Mouse (Mus musculus): ENCODE data around the gene Fbxl4. TPM values are rescaled to one million over a fixed set of nuclear protein-coding genes. Genes with fewer than 3 reads are reported as not detected.
"Not testable (repeated sequence)": the region's sequence is repeated elsewhere in the genome, so short reads cannot be mapped to it uniquely, and the experiment has no call there.

The Fbxl4 gene
- 0.63 and 0.96 TPM in 2 replicates for total RNA-seq (2015; ENCODE audit: low replicate concordance)
- total RNA-seq (2017; ENCODE audit: low replicate concordance) = 2.0 and 2.8 TPM in 2 replicates

DNA sequence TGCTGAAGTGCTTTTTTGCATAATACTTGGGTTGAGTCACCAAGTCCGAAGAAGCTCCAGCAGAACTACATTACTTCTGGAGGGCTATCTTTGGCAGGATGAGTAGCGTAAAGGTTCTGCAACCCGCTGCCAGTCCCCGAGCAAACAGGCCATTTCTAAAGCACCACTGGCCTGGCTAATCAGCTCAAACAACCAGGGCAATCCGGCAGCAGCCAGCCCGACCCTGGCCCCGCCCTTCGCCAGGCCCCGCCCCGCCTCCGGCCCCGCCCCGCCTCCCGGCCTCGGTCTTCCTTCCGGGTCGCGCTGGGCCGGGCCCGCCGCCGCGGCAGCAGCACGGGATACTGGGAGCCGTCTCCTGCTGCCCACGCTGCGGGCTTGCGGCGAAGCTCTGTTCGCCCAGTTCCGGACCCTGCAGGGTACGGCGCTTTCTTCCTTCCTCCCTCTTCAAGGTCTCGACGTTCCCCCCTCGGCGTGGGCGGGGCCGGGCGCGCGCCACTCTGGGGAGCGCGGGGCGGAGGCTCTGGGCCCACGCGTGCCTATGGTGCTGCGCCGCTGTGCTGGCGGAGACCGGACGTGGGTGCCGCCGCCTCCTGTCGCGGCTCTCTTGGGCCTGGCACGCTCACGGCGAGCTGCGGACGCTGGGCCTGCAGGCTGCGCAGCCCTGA is at the start of gene Fbxl4:
Gene Fbxl4 (plus strand): TSS at position 278 of the 665 bp plus-strand sequence.
- peak; percentile 96 for ATAC-seq (replicated peaks; ENCODE audit: low FRiP score, poor library complexity, severe bottlenecking)

DNA sequence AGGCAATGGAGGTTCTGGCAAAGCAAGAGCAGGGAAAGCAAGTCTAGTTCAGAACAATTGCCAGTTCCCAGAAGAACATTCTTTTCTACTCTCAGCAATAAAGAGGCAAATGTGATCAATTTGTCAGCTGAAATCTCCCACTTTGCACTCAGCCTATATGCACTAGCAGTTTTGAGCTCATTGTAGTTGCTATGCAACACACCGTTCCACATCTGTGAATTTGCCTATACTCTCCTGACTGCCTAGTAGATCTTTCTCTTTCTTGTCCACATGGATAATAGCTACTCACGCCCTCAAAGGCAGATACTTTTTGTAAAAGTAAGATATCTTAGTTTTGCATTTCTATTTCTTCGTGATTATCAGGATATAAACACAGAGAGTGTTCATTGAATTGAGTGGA is 42.8 kb upstream of the Fbxl4 start:
- ATAC-seq (replicated peaks; ENCODE audit: low FRiP score, poor library complexity, severe bottlenecking) = no peak

DNA sequence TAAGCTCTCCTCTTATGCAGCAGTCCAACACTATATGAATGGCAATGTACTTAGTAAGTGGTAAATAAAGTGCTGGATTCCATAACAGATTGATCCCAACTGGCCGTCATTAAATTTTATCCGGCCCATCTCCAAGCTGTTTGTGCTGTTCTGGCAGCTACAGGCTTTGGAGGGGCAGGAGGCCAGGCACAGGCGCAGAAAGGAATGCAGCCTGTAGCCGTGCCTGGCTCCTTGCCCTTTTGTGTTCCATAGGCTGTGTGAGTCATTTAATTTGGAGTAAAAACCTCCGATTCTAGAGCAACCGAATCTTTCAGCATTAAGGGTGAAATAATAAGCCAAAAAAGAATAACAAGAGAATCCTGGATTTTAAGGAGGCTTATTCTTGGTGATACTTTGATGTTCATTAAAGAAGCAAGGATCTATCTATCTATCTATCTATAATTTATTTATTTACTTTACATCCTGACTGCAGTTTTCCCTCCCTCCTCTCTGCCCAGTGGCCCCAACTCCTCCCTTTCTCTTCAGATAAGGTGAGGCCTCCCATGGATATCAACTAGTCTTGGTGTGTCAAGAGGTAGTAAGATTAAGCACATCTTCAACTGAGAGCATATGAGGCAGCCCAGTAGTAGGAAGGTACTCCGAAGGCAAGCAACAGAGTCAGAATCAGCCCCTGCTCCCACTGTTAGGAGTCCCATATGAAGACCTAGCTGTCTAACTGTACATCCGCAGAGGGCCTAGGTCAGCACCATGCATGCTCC is 14.3 kb upstream of the Fbxl4 start:
- no peak for ATAC-seq (replicated peaks; ENCODE audit: low FRiP score, poor library complexity, severe bottlenecking)

DNA sequence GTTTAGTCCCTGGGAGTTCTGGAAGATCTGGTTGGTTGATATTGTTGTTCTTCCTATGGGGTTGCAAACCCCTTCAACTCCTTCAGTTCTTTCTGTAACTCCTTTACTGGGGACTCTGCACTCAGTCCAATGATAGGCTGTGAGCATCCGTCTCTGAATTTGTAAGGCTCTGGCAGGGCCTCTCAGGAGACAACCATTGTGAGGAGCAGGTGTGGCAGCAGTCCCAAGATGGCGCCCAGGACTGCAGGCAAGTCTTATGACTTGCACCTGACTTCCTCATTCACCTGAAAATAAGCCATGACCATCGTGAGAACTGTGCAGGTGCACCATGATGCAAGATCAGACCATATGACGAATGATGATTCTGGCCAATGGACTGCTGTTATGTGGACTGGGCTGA is 8.3 kb upstream of the Fbxl4 start:
- not testable (repeated sequence) for ATAC-seq (replicated peaks; ENCODE audit: low FRiP score, poor library complexity, severe bottlenecking)

DNA sequence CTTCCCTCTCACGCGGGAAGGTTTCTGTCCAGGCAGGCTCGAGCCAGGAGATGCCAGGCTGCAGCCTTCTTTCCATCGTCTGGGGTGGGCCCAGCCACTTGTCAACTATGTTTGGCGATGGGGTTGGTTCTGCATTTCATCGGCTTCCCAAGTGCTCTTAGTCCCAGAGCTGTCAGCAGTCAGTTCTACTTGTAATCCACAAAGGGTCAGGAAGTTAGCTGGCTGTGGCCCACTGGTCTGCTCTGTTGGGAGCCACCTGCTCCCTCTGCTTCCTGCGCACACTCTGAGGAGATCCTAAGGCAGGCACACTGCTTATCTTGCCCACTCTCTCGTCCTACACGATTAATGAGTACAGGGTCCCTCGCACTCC is 573 bp downstream of the Fbxl4 start:
- ATAC-seq (replicated peaks; ENCODE audit: low FRiP score, poor library complexity, severe bottlenecking) = 0 out of 2 replicates have a peak, but pooled peaks have one; percentile 3

DNA sequence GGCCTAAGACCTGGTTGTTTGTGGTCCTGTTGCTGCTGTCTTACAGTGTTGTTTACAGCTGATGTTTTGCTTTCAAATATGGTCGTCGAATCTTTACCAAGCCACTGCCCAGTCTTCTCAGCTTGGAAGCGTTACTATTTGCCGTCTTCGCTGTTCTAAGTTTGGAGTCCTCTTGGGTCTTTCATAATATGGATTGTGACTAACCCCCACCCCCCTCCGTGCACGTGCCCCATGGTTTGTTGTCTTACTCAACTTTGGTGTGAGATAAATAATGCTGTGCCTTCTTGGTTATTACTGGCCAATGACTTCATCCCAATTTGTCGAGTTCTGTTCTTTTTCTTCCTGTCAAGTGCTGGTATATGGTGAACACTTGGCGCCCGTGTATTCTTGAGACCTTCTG is 1.1 kb downstream of the Fbxl4 start:
- ATAC-seq (replicated peaks; ENCODE audit: low FRiP score, poor library complexity, severe bottlenecking) = no peak

DNA sequence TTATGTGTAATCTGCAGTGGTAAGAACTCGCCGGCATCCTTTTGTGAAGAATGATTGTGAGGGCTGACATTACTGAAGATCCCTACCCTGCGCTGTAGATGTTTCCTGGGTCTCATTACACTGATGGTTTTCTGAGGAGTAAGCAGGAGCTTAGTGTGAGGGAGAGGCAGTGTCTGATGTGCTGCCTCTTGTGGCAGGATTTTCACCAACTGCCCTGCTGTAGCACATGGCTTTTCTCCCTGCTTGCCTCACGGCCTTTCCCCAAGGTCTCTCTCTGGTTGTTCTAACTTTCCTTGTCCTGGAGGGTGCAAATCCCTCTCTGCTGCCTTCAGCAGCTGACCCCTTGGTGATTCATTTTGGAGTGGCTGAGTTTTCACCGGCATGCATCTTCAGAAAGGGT is 10.0 kb downstream of the Fbxl4 start:
- ATAC-seq (replicated peaks; ENCODE audit: low FRiP score, poor library complexity, severe bottlenecking) = no peak

DNA sequence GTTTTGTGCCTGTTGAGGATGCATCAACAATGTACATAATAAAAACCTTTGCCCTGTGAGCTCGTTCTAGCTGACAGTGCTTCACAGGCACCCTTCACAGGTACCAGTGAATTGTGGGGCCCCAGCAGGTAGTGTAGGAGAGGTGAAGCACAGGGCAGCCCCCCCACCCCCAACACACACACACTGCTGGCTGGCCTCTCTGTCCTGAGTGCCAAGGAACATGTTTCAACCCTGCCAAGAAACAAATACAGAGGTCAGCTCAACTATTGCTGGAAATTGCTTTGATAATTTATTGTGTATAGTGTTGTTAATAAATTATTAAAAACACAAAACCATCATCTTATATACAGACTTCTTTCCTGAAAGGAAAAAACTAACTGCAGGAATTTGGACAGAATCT is 21.2 kb downstream of the Fbxl4 start:
- no peak for ATAC-seq (replicated peaks; ENCODE audit: low FRiP score, poor library complexity, severe bottlenecking)

DNA sequence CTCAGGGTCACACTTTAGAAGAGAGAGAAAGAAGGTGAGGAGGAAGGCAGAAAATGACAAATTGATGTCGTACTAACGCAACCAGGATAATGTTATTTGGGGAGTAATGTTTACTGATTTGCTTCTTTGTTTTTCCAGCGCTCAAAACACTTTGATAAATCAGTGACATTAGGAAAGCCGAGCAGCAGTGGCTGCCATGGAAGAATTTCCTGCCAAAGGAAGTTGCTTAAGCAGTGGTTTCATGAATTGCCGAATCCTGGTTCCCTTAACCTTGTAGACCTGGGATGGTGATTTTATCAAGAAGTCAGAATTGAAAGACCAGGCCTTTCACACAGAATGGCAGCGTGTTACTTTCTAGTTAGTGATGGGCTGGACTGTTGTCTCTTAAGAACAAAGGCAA is 23.3 kb downstream of the Fbxl4 start:
- ATAC-seq (replicated peaks; ENCODE audit: low FRiP score, poor library complexity, severe bottlenecking) = no peak

DNA sequence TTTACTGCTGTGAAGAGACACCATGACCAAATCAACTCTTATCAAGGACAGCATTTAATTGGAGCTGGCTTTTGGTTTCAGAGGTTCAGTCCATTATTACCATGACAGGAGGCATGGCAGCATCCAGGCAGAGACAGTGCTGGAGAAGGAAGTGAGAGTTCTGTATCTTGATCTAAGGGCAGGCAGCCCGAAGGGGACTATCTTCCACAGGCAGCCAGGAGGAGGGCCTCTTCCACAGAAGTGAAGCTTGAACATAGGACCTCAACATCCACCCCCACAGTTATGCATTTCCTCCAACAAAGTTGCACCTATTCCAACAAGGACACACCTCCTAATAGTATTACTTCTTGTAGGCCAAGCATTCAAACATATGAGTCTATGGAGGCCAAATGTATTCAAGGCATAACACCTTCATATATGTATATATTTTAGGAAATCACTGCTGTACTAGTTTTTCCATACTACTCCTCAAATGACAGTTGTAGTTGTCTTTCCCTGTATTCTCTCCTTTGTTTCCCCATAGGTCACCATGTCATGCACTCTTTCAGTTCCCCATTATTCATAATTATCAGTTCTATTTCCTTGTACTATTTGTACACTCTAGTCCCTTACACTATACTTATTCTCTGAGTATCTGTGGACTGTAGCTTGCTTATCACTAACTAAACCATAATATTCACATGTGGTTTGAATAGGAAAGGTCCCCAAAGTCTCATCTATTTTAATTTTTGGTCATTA is 26.4 kb downstream of the Fbxl4 start:
- ATAC-seq (replicated peaks; ENCODE audit: low FRiP score, poor library complexity, severe bottlenecking) = no peak

DNA sequence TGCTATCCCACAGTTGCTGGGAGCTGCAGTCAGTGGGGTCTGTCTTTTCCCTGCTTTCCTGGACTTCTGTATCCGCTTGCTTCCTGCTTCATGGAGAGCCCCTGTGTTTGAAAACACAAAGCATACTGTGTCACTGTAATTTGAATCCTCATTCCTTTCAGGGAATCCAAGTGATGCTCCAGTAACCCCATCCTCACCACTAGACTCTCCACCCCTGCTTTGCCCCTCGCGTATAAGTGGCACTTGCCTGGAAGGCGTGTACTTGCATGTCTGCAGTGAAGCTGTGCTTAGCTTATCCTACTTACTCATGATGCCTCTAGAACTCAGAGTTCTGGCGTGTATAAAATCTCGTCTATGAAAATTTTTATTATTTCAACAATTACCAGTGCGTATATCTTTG is 32.7 kb downstream of the Fbxl4 start:
- no peak for ATAC-seq (replicated peaks; ENCODE audit: low FRiP score, poor library complexity, severe bottlenecking)

DNA sequence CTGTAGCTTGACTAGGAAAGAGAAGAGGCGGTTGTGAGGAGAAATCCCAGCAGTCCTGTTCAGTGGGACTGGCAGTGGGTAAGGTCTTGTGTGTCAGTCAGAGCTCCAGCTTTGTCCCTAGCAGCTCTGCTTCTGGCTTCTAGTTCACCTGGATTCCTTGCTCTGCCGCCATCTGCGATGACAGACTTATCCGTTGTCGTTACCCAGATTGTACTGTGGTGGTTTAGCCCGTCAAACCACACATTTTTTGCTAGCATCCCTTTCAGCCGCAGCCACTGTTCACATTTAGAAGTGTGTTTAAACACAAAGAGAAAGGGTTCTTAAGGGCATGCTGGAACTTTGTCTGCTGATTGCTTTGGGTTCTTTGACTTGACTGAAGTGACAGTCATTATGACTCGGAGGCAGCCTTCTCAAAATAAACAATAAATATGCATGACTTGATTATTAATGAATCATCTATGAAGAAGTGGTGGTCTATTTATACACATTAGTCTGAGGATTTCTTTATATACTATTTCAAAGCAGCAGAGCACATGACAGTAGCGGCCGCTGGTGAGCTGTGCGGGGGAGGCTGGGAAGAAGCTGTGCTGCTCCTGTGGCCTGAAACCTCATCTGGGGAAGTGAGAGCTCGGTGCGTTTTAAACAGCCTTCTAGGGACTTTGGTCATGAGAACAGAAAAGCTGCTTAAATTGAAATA is 35.6 kb downstream of the Fbxl4 start:
- no peak for ATAC-seq (replicated peaks; ENCODE audit: low FRiP score, poor library complexity, severe bottlenecking)

DNA sequence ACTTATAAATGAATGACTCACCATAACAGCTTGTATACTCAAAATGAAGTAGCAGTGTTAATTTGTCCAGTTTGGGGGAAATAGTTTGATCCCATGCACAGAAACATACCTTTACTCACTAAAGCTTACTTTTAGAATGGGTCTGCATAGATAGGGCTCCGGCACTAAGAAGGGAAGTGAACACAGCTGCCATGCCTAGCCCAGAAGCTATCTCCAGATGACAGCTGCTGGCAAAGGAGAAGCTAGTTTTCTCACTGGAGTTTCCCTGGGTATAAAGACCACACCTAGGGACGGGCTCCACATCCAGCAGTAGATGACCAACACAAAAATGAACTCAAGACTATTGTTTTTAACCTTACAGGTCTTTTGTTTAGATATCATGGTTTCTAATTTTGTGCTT is 38.1 kb downstream of the Fbxl4 start:
- no peak for ATAC-seq (replicated peaks; ENCODE audit: low FRiP score, poor library complexity, severe bottlenecking)

DNA sequence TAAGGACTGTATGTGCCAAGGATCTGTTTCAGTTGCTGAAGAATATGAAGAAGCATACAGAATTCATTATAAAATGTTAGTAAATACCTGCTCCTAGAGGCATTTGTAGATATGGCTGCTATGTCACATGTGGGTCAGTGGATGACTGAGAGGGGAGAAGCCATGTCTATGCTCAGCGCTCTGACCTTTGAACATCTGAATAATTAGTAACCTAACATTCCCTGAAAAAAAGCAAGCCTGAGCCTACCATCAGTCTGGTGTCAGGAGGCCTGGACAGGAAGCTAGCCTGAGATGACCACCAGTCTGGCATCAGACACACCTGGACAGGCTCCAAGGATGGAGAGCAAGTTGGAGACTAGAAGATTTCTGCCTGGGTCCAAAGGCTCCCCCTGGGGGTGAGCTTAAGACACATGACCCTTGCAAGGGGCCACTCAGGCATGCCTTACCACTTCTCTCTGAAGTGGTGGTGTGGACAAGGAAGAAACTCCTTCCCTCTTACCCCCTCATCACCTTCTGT is 39.2 kb downstream of the Fbxl4 start:
- ATAC-seq (replicated peaks; ENCODE audit: low FRiP score, poor library complexity, severe bottlenecking) = no peak

DNA sequence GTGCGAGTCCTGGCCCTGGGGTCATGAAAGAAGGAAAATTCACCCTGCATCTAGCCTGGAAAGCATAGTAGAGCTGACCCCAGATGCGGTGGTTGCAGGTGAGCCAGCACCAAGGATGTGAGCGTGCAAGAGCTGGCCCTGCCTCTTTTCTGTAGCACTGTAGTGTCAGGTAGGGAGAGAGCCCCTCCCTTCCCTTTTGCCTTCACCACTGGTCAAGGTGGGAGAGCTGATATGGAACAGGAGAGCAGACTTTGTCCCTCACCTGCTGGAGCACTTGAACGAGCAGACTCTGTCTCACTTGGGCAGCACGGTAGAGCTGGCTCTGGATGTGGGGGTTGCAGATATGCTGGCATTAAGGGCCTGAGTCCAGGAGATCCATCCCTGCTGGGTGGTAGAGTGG is 39.7 kb downstream of the Fbxl4 start:
- ATAC-seq (replicated peaks; ENCODE audit: low FRiP score, poor library complexity, severe bottlenecking) = no peak

DNA sequence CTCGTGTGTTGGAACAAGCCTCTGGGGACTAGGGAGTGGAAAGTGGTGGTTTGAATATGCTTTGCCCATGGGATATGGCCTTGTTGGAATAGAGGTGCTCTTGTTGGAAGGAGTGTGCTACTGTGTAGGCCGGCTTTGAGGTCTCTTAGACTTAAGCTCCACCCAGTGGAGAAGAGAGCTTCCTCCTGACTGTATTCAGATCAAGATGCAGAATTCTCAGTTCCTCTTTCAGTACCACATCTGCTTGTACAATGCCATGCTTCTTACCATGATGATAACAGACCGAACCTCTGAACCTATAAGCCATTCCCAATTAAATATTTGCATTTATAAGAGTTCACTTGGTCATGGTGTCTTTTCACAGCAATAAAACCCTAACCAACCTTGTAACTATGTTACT is 44.7 kb downstream of the Fbxl4 start:
- no peak for ATAC-seq (replicated peaks; ENCODE audit: low FRiP score, poor library complexity, severe bottlenecking)

DNA sequence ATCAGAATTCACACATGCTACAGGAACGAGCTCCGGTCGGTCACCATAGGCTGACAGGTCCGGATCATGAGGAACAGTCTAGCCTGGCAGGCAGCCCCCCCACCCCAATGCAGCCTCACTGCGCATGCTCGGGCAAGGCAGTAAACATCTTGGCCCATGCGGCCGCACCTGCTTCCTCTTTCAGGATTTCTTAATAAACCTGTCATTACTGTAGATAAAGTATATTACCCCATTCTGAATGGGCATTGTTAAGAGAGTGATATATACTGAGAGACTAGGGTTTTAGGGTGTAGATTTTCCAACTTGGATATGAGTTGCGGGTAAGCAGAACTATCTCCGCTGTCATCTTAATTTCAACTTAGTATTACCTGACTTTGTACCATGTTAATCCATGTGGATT is 45.6 kb downstream of the Fbxl4 start:
- no peak for ATAC-seq (replicated peaks; ENCODE audit: low FRiP score, poor library complexity, severe bottlenecking)

DNA sequence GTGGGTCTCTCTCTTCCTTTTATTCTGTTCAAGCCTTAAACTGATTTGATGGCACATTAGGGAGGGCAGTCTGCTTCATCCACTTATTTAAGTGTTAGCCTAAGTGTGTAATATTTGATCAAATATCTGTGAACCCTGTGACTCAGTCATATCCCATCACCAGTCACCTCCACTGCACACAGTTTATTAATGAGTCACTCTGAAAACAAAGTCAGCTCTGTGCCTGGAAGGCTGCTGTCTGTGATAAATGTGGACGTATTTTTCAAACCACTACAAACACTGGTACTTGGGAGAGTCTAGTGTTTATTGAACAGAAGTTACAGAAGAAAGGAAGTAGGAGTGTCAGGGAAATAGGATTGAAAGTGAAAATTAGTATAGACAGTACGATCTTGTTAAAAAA is 63.3 kb downstream of the Fbxl4 start:
- no peak for ATAC-seq (replicated peaks; ENCODE audit: low FRiP score, poor library complexity, severe bottlenecking)

DNA sequence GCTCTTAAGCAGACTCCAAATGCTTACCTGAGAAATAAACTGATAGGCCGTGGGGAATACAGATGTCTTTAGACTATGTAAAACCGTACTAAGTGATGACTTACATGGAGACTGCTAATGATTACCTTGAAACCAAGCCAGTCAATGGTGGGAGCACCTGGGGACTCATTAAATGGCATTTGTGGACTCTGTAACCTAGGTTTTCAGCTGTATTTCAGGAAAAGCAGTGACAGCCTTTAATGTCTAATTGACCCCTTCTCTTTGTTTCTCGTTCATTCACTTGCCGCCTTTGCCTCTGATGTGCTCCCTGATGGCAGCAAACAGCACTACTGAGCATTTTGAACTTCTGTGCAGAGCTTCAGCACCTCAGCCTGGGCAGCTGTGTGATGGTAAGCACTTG is 65.1 kb downstream of the Fbxl4 start:
- ATAC-seq (replicated peaks; ENCODE audit: low FRiP score, poor library complexity, severe bottlenecking) = no peak

DNA sequence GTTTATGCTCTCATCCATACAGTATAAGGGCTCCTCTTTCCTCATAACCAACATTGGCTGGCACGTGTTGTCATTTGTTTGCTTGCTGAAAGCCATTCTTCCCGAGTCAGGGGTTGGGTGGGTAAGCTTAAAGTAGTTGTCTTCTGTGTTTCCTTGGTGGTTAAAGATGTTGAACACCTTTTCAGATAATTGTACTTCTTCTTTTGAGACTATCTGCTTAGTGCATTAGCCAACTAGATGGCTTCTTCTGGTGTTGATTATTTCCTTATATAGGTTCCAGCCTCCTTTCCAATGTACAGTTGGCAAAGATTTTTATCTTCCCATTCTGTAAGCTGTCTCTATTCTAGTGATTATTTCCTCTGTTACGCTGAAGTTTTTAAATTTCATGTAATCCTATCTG is 70.8 kb downstream of the Fbxl4 start:
- no peak for ATAC-seq (replicated peaks; ENCODE audit: low FRiP score, poor library complexity, severe bottlenecking)
